Mouse (Mus musculus) limb, embryonic 13.5 days (tissue): ENCODE measurements around the gene Scn4a. TPM values are rescaled to one million over a fixed set of nuclear protein-coding genes. Genes with fewer than 3 reads are reported as not detected.

Source experiments
- ATAC-seq: fragments of 200-750 bp; cut with Nextera tagmentation; 2 replicates; pipeline ENCODE4 v1.8.0; 2017; ENCODE audit warnings: low read depth, moderate number of reproducible peaks, moderate TSS enrichment; ENCODE audit not compliant: low FRiP score
- H3K27ac ChIP-seq: fragments of 300-500 bp; sonication (generic); 2 replicates; pipeline ENCODE4 v1.5.1; 2015; ENCODE audit warnings: inconsistent platforms, mild to moderate bottlenecking, moderate library complexity
- H3K27me3 ChIP-seq: fragments of 300-500 bp; sonication (generic); 2 replicates; pipeline ENCODE4 v1.6.1; 2015; ENCODE audit warnings: mild to moderate bottlenecking, inconsistent platforms
- H3K36me3 ChIP-seq: fragments of 300-500 bp; sonication (generic); 2 replicates; pipeline ENCODE4 v1.6.1; 2015; ENCODE audit warnings: inconsistent platforms, mild to moderate bottlenecking, moderate library complexity
- H3K4me1 ChIP-seq: fragments of 300-500 bp; sonication (generic); 2 replicates; pipeline ENCODE4 v1.6.1; 2015; ENCODE audit warnings: inconsistent platforms
- H3K4me2 ChIP-seq: fragments of 300-500 bp; sonication (generic); replicated peaks from 2 replicates; pipeline ENCODE4 v1.6.1; 2015; ENCODE audit warnings: inconsistent platforms, mild to moderate bottlenecking, moderate library complexity
- H3K4me3 ChIP-seq: fragments of 300-500 bp; sonication (generic); 2 replicates; pipeline ENCODE4 v1.5.1; 2015; ENCODE audit warnings: moderate library complexity, mild to moderate bottlenecking, inconsistent platforms
- H3K9ac ChIP-seq: fragments of 300-500 bp; sonication (generic); 2 replicates; pipeline ENCODE4 v1.6.1; 2015; ENCODE audit warnings: mild to moderate bottlenecking, inconsistent platforms
- H3K9me3 ChIP-seq: fragments of 300-500 bp; sonication (generic); 2 replicates; pipeline ENCODE4 v1.6.1; 2016; ENCODE audit warnings: inconsistent platforms
- WGBS: fragments of 180-500 bp; shearing (Covaris S2); methylation state at CpG from one replicate; pipeline ENCODE4 v1.1.7; 2015; 5-methylcytosine and 5-hydroxymethylcytosine counted together
- polyA plus RNA-seq: library from polyadenylated mRNA; unstranded; fragments of >200 nt; fragmentation: Nextera tagmentation; extraction: Ambion mirVana; gene quantifications from 2 replicates; pipeline ENCODE4 v1.2.1, GENCODE M21; 2015

The Scn4a gene
- polyA plus RNA-seq, 1 experiment from 2014 or later = 0.42 TPM

DNA sequence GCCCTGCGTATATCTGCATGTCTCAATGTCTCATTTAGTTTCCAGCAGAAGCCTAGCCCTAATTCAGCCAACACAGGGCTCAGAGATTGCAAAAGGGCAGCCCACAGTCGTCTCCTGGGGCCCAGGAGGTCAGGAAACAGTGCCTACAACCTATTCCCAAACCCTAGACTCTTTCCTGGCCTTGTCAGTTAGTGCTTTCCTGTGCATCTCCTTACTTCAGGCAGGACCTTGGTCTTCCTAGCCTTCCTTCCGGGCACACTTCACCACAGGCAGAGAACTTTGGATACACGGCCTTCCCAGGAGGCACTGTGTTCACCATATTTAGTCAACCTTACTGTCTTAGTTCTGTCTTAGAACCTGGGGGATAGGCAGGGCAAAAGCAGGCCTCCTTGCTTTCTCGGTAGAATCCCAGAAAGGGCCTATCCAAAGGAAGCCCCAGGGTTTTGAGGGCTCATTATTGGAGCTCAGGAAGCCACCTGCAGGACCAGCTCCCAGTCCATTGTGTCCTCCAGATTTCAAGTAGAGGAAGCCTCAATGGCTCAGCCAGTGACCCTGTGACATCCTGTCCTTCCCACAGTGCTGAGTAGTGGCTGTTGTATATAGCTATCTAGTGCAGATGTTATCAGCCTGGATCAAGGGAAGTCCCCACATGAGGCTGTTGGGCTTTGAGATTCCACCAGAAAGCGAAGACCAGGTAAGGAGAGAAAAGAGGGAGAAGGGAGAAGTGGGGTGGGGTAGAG, 30.1 kb upstream of the Scn4a start:
- WGBS = 80% methylated on average over 6 of the region's 6 CpGs
- Histone ChIP-seq H3K9me3 (no peaks in the 10 kb centered on the region), H3K27me3 (no peaks in the 10 kb centered on the region), H3K4me2 (no peak overlapping the region), H3K9ac (no peak overlapping the region), H3K4me3 (no peak overlapping the region), H3K27ac (no peak overlapping the region), H3K36me3 (no peaks in the 10 kb centered on the region), H3K4me1 (0 out of 2 replicates have a peak, but pooled peaks cover 7% of the 10 kb centered on the region)
- no peak for ATAC-seq

GRCm38 (mm10) chr11:106382424-106382823, 29.3 kb upstream of the Scn4a start:
- WGBS = 62% methylated on average over 5 of the region's 5 CpGs
- Histone ChIP-seq H3K4me1 (0 out of 2 replicates have a peak, but pooled peaks cover 2% of the 10 kb centered on the region), H3K9me3 (no peaks in the 10 kb centered on the region), H3K27ac (peak overlapping the region; percentile 4; the same call in 1 of the 2 replicates), H3K4me2 (no peak overlapping the region), H3K4me3 (no peak overlapping the region), H3K27me3 (no peaks in the 10 kb centered on the region), H3K36me3 (no peaks in the 10 kb centered on the region), H3K9ac (no peak overlapping the region)
- no peak for ATAC-seq

- H3K4me1 ChIP-seq = 0 out of 2 replicates have a peak, but pooled peaks cover 2% of the 10 kb centered on the region
- no peaks in the 10 kb centered on the region for H3K27me3 ChIP-seq
- ATAC-seq = no peak
- WGBS = 84% methylated on average over 7 of the region's 7 CpGs
- H3K27ac ChIP-seq = peak overlapping the region; percentile 4; the same call in 1 of the 2 replicates
- H3K4me2 ChIP-seq = no peak overlapping the region
- H3K9me3 ChIP-seq = no peaks in the 10 kb centered on the region
- H3K36me3 ChIP-seq = no peaks in the 10 kb centered on the region
- no peak overlapping the region for H3K9ac ChIP-seq
- peak overlapping the region; percentile 12 for H3K4me3 ChIP-seq
Observed at GRCm38 (mm10) chr11:106381883-106382282, 28.8 kb upstream of the Scn4a start.

DNA sequence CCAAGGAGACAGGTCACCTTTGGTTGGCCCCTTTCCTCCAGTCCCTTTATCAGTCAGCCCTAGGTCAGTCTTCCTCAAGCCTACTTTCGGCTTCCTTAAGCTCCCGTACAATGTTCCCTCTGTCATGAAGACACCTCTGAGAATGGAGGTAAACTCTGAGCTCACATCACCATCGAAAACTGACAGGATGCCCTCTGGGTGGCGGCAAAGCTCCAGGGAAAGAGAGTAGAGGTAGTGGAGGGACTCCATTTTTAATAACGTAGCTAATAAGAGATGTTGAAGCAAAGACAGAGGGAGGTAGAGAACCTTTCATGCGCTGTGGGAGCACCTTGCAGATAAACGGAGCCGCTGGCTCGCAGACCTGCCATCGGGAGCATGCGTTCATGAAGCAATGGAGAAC, 27.9 kb upstream of the Scn4a start:
- Histone ChIP-seq H3K4me3 (no peak overlapping the region), H3K4me1 (0 out of 2 replicates have a peak, but pooled peaks cover 2% of the 10 kb centered on the region), H3K4me2 (peak overlapping the region; percentile 9), H3K9ac (no peak overlapping the region), H3K9me3 (no peaks in the 10 kb centered on the region), H3K36me3 (no peaks in the 10 kb centered on the region), H3K27ac (no peak overlapping the region), H3K27me3 (no peaks in the 10 kb centered on the region)
- WGBS = 86% methylated on average over 11 of the region's 11 CpGs
- no peak for ATAC-seq

DNA sequence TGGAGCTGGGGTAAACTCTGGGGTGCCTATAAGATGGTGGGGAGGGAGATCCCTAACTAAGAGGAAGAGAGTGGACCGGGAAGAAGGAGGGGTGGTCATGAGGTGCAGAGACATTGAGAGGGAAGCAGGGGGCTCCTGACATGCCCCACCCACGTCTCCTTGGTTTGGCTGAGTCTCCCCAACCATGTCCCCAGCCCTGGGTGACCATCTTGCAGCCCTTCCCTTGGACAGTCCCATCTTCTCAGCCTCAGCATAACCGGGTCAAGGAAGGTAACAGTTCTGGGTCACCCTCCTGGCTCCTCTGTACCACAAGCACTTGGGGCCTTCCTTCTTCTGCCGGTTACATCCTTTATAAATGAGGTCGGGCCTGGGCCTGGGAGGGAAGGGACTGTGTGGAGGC, 21.9 kb upstream of the Scn4a start:
- H3K4me2 ChIP-seq = no peak overlapping the region
- peaks cover 10% of the 10 kb centered on the region for H3K4me1 ChIP-seq
- no peak overlapping the region for H3K9ac ChIP-seq
- no peaks in the 10 kb centered on the region for H3K27me3 ChIP-seq
- no peak; the same call in 1 of the 2 replicates for ATAC-seq
- no peaks in the 10 kb centered on the region for H3K36me3 ChIP-seq
- no peaks in the 10 kb centered on the region for H3K9me3 ChIP-seq
- H3K27ac ChIP-seq = no peak overlapping the region
- H3K4me3 ChIP-seq = no peak overlapping the region
- 79% methylated on average over 5 of the region's 5 CpGs for WGBS

DNA sequence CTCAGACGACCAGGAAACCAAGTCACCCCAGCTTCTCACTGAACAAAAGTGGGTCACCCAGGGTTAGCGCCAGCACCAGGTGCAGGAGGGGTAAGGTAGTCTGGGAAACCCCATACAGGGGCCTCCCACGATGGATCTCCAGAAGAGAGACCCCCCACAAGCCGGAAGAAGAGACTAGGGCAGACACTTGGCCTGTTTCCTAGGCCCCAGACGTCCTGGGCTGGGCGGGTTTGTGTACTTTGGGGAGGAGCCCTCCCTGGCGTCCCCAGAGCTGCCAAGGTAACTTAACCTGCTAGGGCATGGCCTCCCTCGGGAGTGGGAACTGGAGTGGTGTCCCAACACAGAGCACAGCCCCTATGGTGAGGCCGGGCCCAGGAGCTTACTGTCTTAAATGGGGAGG, 21.5 kb upstream of the Scn4a start:
- Histone ChIP-seq H3K9me3 (no peaks in the 10 kb centered on the region), H3K4me2 (no peak overlapping the region), H3K4me1 (peaks cover 10% of the 10 kb centered on the region), H3K36me3 (no peaks in the 10 kb centered on the region), H3K4me3 (no peak overlapping the region), H3K27ac (no peak overlapping the region), H3K27me3 (no peaks in the 10 kb centered on the region), H3K9ac (no peak overlapping the region)
- ATAC-seq = no peak
- WGBS = 49% methylated on average over 9 of the region's 9 CpGs

- ATAC-seq = peak; percentile 69; the same call in 1 of the 2 replicates
- H3K36me3 ChIP-seq = no peaks in the 10 kb centered on the region
- no peaks in the 10 kb centered on the region for H3K27me3 ChIP-seq
- H3K27ac ChIP-seq = no peak overlapping the region
- H3K4me2 ChIP-seq = no peak overlapping the region
- no peak overlapping the region for H3K4me3 ChIP-seq
- WGBS = 50% methylated on average over 11 of the region's 11 CpGs
- no peaks in the 10 kb centered on the region for H3K9me3 ChIP-seq
- no peak overlapping the region for H3K9ac ChIP-seq
- H3K4me1 ChIP-seq = peaks cover 10% of the 10 kb centered on the region
Observed at GRCm38 (mm10) chr11:106373998-106374397, 20.9 kb upstream of the Scn4a start.

DNA sequence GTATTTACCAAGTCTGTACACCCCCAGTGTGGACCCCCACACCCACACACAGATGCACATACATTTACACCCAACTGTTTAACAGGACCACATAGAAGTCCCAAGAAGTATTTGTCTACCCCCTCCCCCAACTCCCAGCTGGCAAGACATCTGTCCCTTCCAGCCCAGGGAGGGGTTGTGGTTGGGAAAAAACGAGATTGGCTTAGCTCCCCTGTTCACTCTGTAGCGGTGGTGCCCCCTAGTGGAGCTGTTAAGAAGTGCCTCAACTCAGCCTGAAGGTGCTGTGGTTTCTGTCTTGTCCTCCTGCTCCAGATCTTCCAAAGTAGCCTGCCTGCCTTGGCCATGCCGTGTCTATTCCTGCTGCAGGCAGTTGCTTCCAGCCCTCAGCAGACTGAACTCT, 13.2 kb upstream of the Scn4a start:
- no peak overlapping the region for H3K9ac ChIP-seq
- no peaks in the 10 kb centered on the region; the same call in 1 of the 2 replicates for H3K27me3 ChIP-seq
- WGBS = 9% methylated on average over 3 of the region's 3 CpGs
- H3K4me1 ChIP-seq = peaks cover 8% of the 10 kb centered on the region; the same call in 1 of the 2 replicates
- H3K9me3 ChIP-seq = 0 out of 2 replicates have a peak, but pooled peaks cover 3% of the 10 kb centered on the region
- no peak overlapping the region for H3K4me3 ChIP-seq
- no peak overlapping the region for H3K4me2 ChIP-seq
- H3K36me3 ChIP-seq = no peaks in the 10 kb centered on the region
- ATAC-seq = no peak; the same call in 1 of the 2 replicates
- H3K27ac ChIP-seq = no peak overlapping the region

DNA sequence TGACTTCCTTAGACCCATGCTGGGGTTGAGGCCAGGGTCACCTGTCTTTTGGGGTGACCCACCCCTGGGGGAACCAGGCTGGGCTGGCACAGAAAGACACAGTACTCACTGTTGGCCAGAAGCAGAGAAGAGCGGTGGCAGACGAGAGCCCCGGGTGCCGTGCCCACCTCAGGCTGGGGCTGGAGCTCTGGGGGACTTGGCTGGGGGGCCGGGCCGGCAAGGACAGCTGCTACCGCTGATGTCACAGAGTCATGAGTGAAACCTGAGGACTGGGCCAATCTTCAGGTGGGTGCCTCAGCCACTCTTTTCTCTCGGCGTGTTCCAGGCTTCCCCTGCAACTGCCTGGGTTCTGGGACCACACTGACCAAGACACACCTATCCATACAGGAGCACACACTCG, 12.3 kb upstream of the Scn4a start, which contains the start of gene Prr29:
Prr29 (plus strand) TSS at position 107 of the 400 bp plus-strand sequence.
- H3K4me3 ChIP-seq = no peak within 1 kb of the TSS
- H3K4me1 ChIP-seq = peaks cover 8% of the 10 kb centered on the region; the same call in 1 of the 2 replicates
- H3K27ac ChIP-seq = no peak within 1 kb of the TSS
- 0 out of 2 replicates have a peak, but pooled peaks have one; percentile 24 for ATAC-seq
- WGBS = 34% methylated on average over 10 of the region's 10 CpGs
- no peak within 1 kb of the TSS for H3K9ac ChIP-seq
- no peaks in the 10 kb centered on the region; the same call in 1 of the 2 replicates for H3K27me3 ChIP-seq
- no peaks in the 10 kb centered on the region for H3K36me3 ChIP-seq
- no peak within 1 kb of the TSS for H3K4me2 ChIP-seq
- 0 out of 2 replicates have a peak, but pooled peaks cover 3% of the 10 kb centered on the region for H3K9me3 ChIP-seq

DNA sequence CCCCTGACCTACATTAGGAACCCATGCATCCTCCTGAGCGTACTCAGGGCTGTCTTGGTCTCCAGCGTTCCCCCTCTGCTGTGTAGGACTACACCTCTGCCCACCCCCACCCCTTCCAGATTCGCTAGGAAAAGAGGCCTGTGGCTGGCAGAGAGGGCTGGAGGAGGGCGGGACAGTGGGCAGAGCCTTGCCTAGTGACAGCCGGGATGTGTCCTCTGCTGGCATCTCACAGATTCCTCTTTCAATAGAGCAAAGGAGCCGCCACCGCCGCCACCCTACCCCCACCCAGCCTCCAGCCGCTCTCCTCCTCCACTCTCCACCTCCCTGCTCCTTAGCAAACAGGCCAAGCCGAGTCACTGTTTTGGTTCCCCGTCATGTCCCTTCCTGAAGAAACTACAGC, 11.6 kb upstream of the Scn4a start:
- 15% methylated on average over 11 of the region's 11 CpGs for WGBS
- no peak for ATAC-seq
- no peaks in the 10 kb centered on the region for H3K36me3 ChIP-seq

DNA sequence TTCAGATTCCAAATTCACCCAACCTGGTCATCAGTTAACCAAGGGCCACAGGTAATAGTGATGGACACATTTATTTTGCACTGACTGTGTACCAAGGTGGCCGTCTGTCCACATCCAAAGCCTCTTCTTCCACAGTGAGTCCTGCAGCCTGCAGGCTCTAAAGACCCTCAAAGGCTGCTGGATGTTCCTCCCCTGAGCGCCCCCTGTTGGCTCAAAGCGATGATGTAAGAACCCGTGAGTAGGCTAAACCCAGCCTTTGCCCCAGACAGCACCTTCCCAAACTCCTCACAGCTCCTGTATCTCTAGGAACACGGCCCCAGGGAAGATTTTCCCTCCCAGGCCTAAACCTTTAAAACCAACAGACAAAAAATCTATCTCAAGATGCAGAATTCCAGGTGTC, 6.3 kb upstream of the Scn4a start:
- H3K9me3 ChIP-seq = no peaks in the 10 kb centered on the region
- H3K27ac ChIP-seq = no peak overlapping the region
- ATAC-seq = no peak
- WGBS = 16% methylated on average over 5 of the region's 5 CpGs
- H3K27me3 ChIP-seq = no peaks in the 10 kb centered on the region
- no peak overlapping the region for H3K4me2 ChIP-seq
- H3K9ac ChIP-seq = no peak overlapping the region
- no peak overlapping the region for H3K4me3 ChIP-seq
- H3K36me3 ChIP-seq = no peaks in the 10 kb centered on the region
- H3K4me1 ChIP-seq = no peaks in the 10 kb centered on the region

More for the DNA sequence above, 11.6 kb upstream of the Scn4a start:
- Histone ChIP-seq H3K4me2 (no peak overlapping the region), H3K27ac (no peak overlapping the region), H3K27me3 (no peaks in the 10 kb centered on the region; the same call in 1 of the 2 replicates), H3K9me3 (0 out of 2 replicates have a peak, but pooled peaks cover 3% of the 10 kb centered on the region), H3K9ac (no peak overlapping the region), H3K4me1 (peaks cover 8% of the 10 kb centered on the region; the same call in 1 of the 2 replicates), H3K4me3 (no peak overlapping the region)

DNA sequence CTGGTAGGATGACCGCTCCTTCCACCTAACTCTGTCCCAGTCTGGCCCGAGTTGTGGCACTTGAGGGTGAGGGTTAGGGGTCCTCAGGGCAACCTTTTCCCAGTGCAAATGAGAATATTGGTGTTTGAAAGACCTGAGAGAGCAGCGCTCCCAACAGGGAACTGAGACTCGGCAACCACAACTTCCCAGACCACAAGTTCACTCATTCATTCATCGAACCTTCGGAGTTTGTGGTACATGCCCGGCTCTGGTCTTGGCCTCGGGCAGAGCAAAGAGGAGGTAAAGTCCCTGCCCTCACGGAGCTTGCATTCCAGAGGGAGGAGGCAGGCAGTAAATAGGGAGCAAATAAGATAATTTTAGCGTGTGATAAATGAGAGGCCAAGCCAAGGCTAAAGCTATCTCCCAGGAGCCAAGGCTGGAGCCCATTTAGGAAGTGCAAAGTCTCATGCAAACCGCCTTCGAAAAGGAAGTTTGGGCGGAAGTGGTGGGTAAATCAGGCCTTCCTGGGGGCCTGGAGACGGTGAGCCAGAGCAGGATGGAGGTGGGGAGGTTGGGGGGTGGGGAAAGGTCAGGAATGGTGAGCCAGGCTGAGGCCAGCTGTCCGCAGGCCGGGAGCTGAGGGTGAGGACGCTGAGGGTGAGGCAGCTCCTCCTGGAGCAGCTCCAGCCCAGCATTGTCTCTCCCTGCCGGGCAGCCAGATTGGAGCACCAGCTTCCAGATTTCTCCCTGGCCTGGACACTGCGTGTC, 2.5 kb upstream of the Scn4a start:
- Histone ChIP-seq H3K4me2 (no peak overlapping the region), H3K27me3 (no peaks in the 10 kb centered on the region), H3K4me3 (no peak overlapping the region), H3K27ac (no peak overlapping the region), H3K36me3 (no peaks in the 10 kb centered on the region), H3K4me1 (peaks cover 6% of the 10 kb centered on the region; the same call in 1 of the 2 replicates), H3K9me3 (no peaks in the 10 kb centered on the region), H3K9ac (no peak overlapping the region)
- 63% methylated on average over 19 of the region's 19 CpGs for WGBS
- no peak for ATAC-seq
